Mouse (Mus musculus) adrenal gland, postnatal 10 days (tissue): ENCODE measurements around the gene Tmem260. TPM values are rescaled to one million over a fixed set of nuclear protein-coding genes. Genes with fewer than 3 reads are reported as not detected.

Experiments
- DNase-seq: peaks from one replicate; pipeline ENCODE4 v3.0.0; 2021; ENCODE audit warnings: mixed read lengths
- total RNA-seq, 2 experiments: library from RNA; stranded (reverse); gene quantifications; 2 replicates each; pipeline ENCODE4 v1.2.3; 2021

Tmem260 gene
- total RNA-seq, 2 experiments from 2014 or later, result 22.6 to 29.4 TPM

- DNase-seq, result no peak
These were observed 35.7 kb downstream of the Tmem260 start for GRCm38 (mm10) chr14:48481591-48481990.

- DNase-seq, result no peak
These were observed 36.8 kb downstream of the Tmem260 start for GRCm38 (mm10) chr14:48482762-48483161.

GRCm38 (mm10) chr14:48493896-48494295 lies 48.0 kb downstream of the Tmem260 start:
- DNase-seq, result peak; percentile 46

- DNase-seq, result no peak
These were observed 56.6 kb downstream of the Tmem260 start for GRCm38 (mm10) chr14:48502573-48502972.

GRCm38 (mm10) chr14:48503691-48504565 lies 58.0 kb downstream of the Tmem260 start:
- DNase-seq, result no peak

GRCm38 (mm10) chr14:48504566-48504950 lies 58.6 kb downstream of the Tmem260 start:
- no peak for DNase-seq

- DNase-seq, result no peak
These were observed 59.7 kb downstream of the Tmem260 start for GRCm38 (mm10) chr14:48505606-48506005.

GRCm38 (mm10) chr14:48507376-48507775 lies 61.5 kb downstream of the Tmem260 start:
- DNase-seq, result peak; percentile 11

- peak; percentile 21 for DNase-seq
These were observed 63.2 kb downstream of the Tmem260 start for GRCm38 (mm10) chr14:48509131-48509530.

- no peak for DNase-seq
These were observed 67.3 kb downstream of the Tmem260 start for GRCm38 (mm10) chr14:48513098-48513823.

- no peak for DNase-seq
These were observed 68.0 kb downstream of the Tmem260 start for GRCm38 (mm10) chr14:48513824-48514493.

- DNase-seq, result peak; percentile 43
These were observed 68.7 kb downstream of the Tmem260 start for GRCm38 (mm10) chr14:48514620-48515019.

- no peak for DNase-seq
These were observed 69.6 kb downstream of the Tmem260 start for GRCm38 (mm10) chr14:48515538-48515937.

GRCm38 (mm10) chr14:48523361-48523760 lies 77.4 kb downstream of the Tmem260 start:
- DNase-seq, result no peak

GRCm38 (mm10) chr14:48524135-48524534 lies 78.2 kb downstream of the Tmem260 start:
- DNase-seq, result peak; percentile 38

GRCm38 (mm10) chr14:48525055-48525454 lies 79.1 kb downstream of the Tmem260 start:
- no peak for DNase-seq

- DNase-seq, result no peak
These were observed 84.7 kb downstream of the Tmem260 start for GRCm38 (mm10) chr14:48530629-48531028.

- DNase-seq, result peak; percentile 72
These were observed 92.2 kb downstream of the Tmem260 start for GRCm38 (mm10) chr14:48537795-48538766.

- no peak for DNase-seq
These were observed 99.2 kb downstream of the Tmem260 start for GRCm38 (mm10) chr14:48545166-48545565.

GRCm38 (mm10) chr14:48546009-48546408 lies 100.1 kb downstream of the Tmem260 start:
- DNase-seq, result no peak

- no peak for DNase-seq
These were observed 103.8 kb downstream of the Tmem260 start for GRCm38 (mm10) chr14:48549703-48550102.

GRCm38 (mm10) chr14:48553216-48553615 lies 107.3 kb downstream of the Tmem260 start:
- no peak for DNase-seq
